Mouse (Mus musculus) left cerebral cortex, adult 18-20 months (tissue): ENCODE data around the gene Lsm10. TPM values are rescaled to one million over a fixed set of nuclear protein-coding genes. Genes with fewer than 3 reads are reported as not detected.

Source experiments
- DNase-seq, 2 experiments: peaks; one replicate each; pipeline ENCODE4 v3.0.0; 2021 to 2022; ENCODE audit warnings: low spot score in 2 of 2, mixed read lengths in 1 of 2
- long read RNA-seq, 2 experiments: library from polyadenylated mRNA; stranded (forward); transcript quantifications; one replicate each; pipeline ENCODE4 v2.0.0; 2021
- total RNA-seq, 2 experiments: library from RNA; stranded (reverse); gene quantifications; 2 replicates each; pipeline ENCODE4 v1.2.3; 2021

The Lsm10 gene
- 10 to 100 TPM; 12.2 to 17.6 TPM for total RNA-seq
- long read RNA-seq, experiment 1, transcript Lsm10-201 (2 exons, 943 nt): major isoform, 12 of 21 reads
- long read RNA-seq, experiment 1, transcript Lsm10-203 (2 exons, 808 nt): minor isoform, 6 of 21 reads
- long read RNA-seq, experiment 1, partial matches to known transcripts: 0 of 21 reads
- long read RNA-seq, experiment 1, other reads (novel, unspliced or antisense): 3 of 21 reads
- long read RNA-seq, experiment 2, transcript Lsm10-201 (2 exons, 943 nt): major isoform, 7 of 8 reads
- long read RNA-seq, experiment 2, partial matches to known transcripts: 0 of 8 reads
- long read RNA-seq, experiment 2, other reads (novel, unspliced or antisense): 0 of 8 reads

DNA sequence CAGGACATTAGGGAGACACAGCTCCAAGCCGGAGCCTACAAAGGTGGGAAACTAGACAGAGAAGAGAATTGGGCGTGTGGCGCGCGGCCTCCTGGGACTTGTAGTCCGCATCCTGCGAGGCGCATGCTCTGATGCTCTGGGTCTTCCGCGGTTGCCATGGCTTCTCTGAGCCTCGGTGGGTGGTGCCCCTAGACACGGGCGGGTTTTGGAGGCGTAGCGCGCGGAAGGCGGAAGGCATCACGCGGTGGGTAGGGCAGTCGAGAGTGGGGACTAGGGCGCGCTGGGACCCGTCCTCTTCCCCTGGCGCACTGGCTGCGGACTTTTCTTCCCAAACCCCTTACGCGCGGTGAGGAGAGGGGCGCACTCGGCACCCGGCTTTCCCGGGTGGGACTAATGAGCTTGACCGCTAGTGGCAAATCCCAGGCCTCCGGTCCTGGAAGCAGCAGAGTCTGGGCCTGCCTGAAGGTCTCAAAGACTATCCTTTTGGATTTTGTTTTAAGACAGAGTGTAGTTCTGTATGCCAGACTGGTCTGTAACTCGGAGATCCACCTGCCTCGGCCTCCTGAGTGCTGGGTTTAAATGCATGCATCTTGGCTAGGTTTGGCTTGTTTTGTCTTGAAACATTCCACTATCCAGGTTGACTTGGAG, at the start of gene Lsm10:
TSS of gene Lsm10 (plus strand) at position 160 of the 648 bp plus-strand sequence.
- DNase-seq: peak; percentile 94 to 97

DNA sequence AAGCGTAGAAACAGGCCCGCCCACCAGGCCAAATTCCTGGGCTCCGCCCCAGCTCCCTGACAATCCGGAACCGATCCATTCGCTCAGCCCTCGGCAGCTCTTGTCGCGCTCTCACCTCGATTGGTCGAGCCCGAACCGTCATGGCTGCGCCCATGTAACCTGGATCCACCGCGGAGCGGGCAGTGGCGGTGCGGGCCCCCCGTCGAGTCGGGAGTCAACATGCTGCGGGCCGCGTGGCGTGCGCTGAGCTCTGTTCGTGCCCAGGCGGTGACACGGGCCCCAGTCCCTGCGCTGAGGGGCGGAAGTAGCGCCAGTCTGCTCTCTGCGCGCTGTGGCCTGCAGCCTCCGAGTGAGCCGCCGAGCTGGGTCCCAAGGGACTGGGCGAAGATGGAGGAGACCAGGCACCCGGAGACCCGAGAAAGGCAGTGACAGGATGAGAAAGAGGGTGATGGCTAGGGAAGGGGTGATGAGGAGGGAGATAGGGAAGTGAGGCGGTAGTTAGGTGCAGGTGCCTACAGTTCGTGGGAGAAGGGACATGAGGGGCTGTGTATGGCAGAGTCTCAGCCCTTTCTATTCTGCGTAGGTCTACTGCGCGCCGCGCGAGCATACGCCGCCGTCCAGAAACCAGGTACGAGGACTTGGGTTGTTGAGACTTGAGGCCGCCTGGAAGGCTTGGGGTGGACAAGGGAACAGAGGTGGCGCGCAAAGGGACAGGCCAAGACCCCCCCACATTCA, 49.4 kb upstream of the Lsm10 start, which contains the start of gene Mrps15:
TSS of gene Mrps15 (plus strand) at position 75 of the 735 bp plus-strand sequence.
- peak; percentile 83 to 87 for DNase-seq

DNA sequence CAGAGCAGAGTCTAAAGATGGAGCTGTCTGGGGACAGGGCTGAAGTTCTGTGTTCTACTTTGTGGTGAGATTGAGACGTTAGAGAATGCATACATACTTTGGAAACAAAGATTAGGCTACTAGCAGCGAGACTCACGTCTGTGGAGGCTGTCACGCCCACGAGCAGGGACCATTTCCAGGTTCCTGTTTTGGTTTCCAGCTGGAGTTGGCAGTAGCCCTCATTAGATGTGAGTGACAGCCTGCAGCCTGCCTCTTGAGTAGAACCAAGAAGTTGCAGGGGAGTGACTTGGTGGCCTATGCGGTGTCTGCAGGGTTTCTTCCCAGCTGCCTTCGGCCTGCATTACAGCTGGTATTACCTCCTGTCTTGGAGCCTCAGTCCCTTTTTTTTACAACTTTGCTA, 44.8 kb upstream of the Lsm10 start:
- DNase-seq: peak; percentile 59 to 75

DNA sequence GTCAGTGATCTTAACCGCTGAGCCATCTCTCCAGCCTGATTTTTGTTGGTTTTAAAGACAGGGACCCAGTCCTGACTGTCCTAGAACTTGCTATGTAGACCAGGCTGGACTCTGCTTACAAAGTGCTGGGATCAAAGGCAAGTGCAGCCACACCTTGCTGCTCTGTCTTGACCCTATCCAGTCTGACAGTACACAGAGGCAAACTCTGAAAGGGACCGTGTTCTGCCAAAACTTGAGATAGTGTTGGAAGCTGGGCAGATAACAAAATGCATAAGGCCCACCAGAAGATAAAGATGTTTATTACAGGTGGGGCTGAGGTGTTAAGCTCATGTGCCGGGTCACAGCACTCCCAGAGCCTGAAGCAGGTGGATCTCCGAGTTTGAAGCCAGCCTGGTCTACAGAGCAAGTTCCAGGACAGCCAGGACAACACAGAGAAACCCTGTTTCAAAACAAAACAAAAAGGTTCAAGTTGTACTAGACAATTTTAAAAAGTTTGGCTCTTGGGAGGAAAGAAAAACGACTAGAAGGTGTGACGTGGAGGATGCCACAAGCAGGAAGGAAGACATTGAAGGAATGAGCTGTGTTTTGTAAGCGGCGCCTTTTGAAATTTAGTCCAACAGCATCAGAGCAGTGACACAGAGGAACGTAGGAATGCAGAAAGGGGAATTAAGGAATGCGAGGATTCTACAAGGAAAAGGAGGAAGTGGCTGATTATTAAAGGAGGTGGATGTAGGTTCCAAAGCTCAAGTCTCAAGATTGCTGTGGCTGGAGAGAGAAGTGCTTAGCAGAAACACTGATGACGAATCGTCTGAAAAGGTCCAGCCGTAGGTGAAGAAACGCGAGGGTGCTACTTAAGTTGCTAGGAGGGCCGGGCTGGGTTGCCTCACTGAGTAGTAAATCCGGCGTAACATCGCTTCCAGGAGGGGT, 39.0 kb upstream of the Lsm10 start:
- no peak for DNase-seq

DNA sequence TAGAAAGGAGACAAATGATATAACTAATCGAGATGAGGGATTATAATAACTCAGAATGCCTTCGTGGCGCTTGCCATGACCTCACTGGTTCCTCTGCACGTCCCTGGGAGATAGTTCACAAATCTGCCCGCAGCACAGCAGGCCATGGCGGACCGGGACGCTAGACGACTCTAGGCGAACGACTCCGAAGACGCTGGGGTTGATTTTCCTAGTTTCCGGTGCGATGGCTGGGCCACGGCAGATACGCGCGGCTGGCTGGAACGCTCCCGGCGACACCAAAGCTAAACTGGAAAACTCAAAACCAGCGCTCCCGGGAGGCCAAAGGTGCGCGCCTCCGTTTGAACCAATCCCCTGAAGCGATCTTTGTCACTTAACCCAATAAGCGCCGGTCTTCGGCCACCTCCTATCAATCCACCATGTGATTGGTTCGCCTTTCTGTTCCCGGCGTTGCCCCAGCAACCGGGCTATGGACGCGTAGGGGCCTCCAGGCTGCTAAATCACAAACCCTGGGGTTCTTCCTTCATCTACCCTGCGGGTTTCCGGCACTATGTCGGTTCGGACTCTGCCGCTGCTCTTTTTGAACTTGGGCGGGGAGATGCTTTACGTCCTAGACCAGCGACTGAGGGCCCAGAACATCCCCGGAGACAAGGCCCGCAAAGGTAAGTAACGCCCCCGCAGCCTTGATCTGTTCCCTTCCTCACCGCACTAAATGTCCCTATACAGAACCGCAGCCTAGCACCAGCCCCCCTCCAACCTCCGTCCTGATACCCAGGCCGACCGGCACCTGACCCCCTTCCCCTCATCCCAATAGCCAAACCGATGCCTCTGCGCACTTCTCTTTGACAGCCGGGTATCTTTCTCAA, 38.1 kb upstream of the Lsm10 start, which contains the start of gene Oscp1:
TSS of gene Oscp1 (plus strand) at position 432 of the 863 bp plus-strand sequence.
- peak; percentile 91 to 94 for DNase-seq

DNA sequence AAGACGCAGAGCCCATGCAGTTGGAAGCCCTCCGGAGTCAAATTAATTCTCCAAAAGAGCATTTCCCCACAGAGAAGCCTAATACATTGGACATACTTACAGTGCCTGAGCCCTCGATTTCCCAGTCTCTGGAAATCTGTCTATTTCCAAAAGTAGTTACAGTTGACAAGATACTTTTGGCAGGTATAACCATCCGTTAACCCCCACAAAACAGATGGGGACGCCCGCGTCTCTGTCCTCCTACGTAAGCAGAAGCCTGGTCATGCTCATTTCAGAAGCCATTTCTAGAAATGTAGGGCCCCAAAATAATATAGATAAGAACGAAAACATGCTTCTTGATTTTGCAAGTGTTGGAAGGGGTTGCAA, 37.4 kb upstream of the Lsm10 start:
- peak; percentile 72 to 80 for DNase-seq

DNA sequence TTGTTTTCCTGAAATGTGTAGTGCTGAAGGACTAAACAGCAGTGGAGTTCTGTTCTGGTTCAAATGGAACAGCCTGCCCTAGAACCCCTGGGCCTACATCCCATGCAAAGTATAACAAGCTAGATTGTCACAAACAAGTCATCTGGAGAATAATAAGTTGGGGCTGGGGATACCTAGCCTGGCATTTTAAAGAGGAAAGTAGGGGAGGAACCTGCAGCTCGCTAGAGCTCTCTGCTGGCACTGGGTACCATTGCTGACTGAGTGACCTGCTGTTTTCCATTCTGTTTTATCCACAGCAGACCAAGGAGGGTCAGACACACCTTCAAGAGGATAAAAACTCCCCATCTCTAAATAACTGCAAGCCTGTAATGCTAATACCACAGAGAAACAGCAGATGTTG, 33.6 kb upstream of the Lsm10 start:
- peak in 1 of 2 experiments; percentile 19 for DNase-seq

DNA sequence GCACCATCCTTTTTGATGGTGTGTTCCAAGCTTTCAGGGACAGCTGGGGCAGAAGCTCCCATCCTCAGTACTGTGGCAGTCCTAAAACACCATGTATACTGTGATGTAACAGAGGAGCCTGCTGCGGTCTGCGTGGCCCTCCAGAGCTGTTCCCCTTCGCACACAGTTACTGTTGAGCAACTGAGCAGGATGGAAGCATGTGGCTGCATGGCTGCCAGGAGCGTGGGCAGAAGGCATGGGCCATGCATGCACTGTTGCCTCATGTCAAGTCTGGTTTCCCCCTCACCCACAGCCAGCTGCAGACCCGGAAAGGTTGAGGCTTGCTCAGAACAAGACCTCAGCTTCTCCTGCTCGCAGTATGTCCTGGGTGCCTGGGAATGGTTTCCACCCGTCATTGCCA, 31.2 kb upstream of the Lsm10 start:
- no peak for DNase-seq

DNA sequence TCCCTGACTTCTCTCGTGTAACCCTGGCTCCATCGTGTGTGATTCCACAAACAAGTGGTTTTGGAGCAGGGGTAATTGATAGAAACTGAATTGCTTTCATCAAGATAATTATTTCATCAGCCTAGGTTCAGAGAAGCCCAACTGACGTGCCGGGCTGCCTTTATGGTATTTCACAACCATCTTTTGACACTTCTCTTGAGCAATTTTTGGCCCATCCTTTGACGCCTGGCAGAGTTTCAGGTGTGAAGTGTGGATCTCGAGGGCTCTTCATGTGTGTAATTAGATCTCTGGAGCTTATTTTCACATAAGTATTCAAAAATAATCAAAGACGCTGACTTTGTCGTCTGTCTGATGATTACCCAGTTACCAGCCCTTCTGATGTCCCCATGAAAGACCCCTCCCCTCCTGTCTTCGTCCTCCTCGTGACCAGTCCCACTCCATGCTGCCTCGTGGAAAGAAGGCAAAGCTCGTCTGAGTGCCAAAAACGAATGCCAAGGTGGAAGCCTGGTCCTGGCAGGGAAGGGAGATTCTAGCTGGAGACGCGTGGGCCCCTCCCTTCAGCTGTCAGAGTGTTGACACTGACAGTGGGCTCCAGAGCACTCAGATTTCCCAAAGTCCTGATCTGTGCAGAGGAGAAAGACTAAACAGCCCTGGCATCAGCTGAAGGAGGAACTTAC, 28.9 kb upstream of the Lsm10 start:
- peak in 1 of 2 experiments; percentile 31 for DNase-seq

DNA sequence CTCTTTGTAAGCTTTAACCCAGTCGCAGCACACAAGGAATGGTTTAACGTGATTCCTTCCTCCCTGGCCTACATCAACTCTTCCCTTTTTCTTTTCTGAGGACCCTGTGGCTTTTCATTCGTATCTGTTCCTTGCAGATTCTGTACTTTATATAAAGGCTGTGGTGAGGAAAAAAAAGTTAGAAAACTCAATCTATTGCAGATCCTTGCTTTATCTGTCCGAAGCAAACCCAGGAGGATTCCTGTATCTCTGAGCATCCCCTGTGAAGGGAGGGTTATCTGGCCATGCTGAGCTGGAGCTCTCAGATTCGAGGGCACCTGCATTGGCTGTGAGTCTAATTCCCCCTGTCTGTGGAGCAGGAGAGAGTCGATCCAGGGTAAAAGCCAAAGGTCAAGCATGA, 27.6 kb upstream of the Lsm10 start:
- no peak for DNase-seq

DNA sequence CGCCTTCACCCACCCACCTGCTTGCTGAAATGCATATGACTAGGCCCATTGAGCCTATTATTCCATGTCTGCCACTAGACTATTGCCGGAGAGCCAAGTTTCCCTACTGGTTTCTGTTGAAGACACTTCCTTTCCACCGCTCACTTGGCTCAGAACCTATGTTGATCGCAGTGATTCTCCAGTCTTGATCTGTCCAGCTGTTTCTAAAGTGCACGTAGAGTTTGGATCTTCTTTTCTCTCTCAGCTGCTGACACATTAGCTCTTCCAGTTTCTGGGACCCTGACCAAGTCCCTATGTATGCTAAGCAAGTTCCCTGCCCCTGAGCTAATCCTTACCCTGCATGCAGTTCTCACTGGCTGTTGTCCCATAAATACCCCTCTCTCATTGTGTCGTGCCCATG, 18.6 kb upstream of the Lsm10 start:
- DNase-seq: no peak

DNA sequence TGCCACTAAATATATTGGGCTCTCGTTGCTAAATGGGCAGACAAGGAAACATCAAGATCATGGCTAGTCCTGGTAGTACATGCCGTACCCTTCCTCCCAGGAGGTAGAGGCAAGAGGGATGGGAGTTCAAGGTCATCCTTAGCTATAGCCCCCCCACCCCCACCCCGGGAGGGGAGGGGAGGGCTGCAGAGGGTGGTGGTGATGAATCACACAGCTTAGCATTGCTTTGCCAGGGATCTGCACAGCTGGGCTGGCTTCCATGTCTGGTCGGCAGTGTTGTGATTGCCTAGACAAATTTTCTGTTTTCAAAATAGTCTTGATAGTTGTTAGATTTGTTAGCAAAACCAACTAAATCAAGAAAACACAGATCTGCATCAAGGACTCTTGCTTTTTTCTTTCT, 17.2 kb upstream of the Lsm10 start:
- DNase-seq: no peak

DNA sequence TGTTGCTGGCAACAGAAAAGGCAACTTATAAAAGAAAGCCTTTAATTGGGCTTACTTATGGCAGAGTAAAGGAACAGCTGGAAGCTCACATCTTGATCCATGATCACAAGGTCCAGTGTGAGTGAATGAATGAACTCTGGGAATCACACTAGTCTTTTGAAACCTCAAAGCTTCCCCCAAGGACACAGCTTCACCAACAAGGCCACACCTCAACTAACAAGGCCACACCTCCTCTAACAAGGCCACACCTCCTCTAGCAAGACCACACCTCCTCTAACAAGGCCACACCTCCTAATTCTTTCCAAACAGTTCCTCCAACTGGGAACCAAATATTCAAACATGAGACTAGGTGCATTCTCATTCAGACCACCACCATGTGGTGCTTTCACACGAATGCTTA, 14.8 kb upstream of the Lsm10 start:
- DNase-seq: no peak

DNA sequence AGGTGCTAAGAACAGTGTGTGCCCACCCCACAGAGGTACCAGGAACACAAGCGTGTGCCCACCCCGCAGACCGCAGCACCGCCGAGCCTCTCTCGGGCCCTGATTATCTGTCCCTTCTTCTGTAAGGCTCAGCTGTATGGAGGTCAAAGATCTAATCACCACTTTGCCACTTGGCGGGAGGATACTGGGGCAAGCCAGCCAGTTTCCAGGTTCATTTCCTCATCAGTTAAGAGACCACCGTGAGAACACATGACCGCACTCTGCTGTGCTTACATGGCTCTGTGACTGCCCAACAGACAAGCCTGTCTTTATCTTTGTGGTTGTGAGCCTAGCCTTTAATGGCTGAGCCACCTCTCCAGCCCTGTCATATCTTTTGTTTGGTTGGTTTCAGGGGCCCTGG, 13.4 kb upstream of the Lsm10 start:
- no peak for DNase-seq

DNA sequence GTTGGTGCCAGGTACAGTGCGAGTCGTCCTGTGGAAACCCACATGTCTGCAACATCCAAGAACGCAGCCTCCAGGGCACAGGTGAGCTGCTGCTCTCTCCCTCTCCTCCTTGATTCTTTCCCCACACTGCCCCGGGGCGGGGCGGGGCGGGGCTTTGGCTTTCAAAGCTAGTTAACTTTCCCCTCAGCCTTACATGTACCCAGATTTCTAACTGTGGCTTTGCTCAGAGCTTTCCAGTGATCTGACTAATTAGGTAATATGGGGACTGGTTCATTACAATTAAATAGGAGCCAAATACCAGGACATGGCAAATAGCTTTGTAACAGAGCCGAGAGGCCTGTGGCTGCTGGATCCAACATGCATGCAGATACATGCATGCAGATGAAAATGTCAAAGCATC, 12.0 kb upstream of the Lsm10 start:
- no peak for DNase-seq

DNA sequence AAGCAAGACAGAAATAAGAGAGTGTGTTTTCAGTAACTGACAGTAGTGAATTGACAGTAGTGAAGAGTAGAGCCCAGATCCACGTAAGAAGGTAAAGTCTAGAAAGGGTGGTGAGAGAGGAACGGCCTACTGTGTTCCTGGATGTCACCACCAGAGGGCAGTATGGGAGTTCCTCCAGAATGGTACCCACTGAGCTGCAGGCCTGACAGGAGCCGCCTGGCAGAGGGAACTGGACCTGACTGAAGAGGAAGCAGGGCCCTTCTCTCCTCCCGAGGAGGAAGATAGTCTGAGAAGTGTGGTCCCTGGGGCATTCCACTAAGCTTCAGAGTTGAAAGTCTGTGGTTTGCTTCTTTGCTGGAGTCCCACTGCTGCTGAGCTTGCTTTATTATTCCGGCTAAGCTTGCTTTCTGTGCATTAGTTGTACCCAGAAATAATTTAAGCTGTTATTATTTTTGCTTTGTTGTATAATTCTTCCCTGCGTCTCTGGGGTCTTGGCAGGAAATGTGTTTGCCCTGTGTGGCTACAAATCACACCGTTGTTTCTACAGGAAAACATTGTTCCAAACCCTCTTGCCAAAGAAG, 10.3 kb upstream of the Lsm10 start:
- DNase-seq: peak; percentile 78 to 82

DNA sequence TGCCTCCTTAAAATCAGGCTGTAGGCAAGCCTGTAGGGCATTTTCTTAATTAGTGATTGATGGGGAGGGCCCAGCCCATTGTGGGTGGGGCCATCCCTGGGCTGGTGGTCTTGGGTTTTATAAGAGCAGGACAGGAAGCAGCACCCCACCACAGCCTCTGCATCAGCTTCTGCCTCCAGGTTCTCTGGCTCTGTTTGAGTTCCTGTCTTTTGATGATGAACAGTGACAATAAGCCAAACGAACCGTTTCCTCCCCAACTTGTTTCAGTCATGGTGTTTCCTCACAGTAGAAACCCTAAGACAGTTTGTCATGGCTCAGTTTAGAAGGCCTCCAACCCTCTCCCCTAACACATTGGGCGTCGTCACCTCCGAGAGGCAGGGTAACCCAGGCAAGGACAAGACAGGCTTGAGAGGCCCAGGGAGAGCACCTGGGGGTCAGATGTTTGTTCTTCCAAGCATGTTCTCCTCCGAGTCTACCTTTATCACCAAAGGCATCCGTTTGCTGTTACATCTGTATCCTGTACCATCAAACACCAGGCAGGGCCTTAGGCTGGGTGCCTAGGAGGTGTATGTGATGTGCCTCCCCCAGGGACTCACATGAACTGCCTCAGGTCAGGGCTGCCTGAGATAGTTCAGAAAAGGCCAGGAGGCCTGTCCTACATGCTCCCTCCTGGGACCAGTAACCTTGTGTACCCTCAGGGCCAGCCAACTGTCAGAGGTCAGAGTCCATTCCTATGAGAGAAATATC, 6.1 kb upstream of the Lsm10 start:
- no peak for DNase-seq

DNA sequence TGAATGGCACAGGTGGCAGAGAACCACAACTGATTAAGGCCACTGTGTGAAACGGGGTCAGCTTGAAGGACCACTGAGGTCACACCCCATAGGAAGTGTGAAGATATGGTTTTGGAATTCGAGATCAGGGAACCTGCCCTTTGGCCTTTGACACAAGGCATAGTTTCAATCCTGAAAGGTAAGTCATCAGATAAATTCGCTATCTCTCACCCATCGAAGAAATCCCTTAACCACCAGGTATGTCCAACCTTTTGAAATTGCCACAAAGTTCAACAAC, 5.6 kb upstream of the Lsm10 start:
- DNase-seq: no peak

DNA sequence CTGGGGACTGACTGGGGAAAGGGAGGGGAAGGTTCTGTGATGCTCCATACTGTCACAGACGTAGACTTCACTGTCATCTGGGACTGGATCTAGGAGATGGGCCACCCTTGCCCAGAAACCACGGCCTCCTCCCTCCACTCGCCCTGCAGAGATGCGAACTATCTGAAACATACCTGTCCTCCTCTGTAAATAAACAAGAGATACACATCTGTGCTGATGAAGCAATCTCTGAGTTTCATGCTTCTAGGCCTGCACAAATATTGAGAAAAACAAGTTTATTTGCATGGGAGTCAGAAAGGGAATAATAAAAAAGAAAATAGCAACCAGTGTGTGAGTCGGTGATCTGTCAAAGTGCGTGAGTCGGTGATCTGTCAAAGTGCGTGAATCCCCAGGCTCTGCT, 4.5 kb upstream of the Lsm10 start:
- DNase-seq: no peak
